Mouse (Mus musculus) lung, adult 2 months (tissue): ENCODE results near the gene Rrp36.

Experiments used
- CTCF ChIP-seq: fragments of 200-500 bp; IDR thresholded peaks from 2 replicates; pipeline ENCODE4 v1.5.1; 2011; ENCODE audit warnings: mild to moderate bottlenecking, low read length, control low read depth; ENCODE audit not compliant: insufficient read depth
- POLR2A ChIP-seq: fragments of 200-500 bp; IDR thresholded peaks from 2 replicates; pipeline ENCODE4 v1.6.1; 2011; ENCODE audit warnings: low read depth, mild to moderate bottlenecking, control low read depth, low read length, borderline replicate concordance; ENCODE audit errors: extremely low read depth

- TF ChIP-seq CTCF = no peak
- peak; percentile 72; the same call in 1 of the 2 replicates for TF ChIP-seq POLR2A
These were observed 31.0 kb upstream of the Rrp36 start, which contains the start of gene Ppp2r5d for GRCm38 (mm10) chr17:46704887-46705835.
